Mouse (Mus musculus): ENCODE measurements around the gene Epha10.

DNA sequence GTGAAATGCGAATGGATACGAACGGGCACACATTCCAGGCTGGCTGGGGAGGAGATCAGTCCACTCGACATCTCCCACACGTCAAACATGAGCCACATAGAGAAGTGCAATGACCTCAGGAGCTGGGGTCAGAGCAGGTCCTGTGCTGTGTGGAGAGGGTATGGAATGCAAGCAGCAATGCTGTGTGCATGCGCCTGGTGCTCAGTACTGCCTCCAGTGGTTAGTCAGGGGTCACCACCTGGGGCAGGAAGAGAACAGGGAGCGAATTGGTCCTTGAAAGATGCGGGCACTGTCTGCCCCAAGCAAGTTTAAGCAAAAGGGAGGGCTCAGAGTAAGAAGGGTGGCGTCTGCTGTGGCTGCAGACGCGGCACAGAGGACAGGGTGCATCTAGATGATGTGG, 37.2 kb upstream of the Epha10 start:
- TF ChIP-seq CTCF (IDR thresholded peaks at IDR 0.05; ENCODE audit: low read depth, low read length), result peak; percentile 85
- no peak for TF ChIP-seq POLR2A (IDR thresholded peaks at IDR 0.05; ENCODE audit: extremely low read depth, insufficient read depth, low read length)
